Mouse (Mus musculus): ENCODE results near the gene Pde4dip. TPM values are rescaled to one million over a fixed set of nuclear protein-coding genes. Genes with fewer than 3 reads are reported as not detected.

Pde4dip gene
- polyA plus RNA-seq, 1 experiment from 2014 or later = 27.6 TPM

DNA sequence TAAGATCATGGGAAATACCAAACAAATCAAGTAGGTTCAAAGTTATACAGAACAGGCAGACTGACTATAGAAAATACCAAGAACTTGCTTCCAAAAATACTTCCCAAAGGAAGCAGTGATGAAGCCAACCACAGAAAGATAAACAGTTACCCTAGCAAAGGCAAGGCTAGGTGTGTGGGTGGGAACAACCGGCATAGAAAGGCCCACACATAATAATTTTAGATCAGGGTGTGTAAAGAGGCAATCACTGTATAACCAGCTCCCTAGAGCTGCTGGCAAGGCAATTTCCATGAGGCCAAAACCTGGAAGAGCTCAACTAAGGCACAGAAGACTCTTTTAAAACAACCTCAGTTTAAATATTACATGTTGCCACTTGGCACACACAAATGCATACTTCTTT lies 29.1 kb downstream of the Pde4dip start:
- Histone ChIP-seq H3K27ac (ENCODE audit: low read depth, low read length) (no peak overlapping the region), H3K36me3 (ENCODE audit: control insufficient read depth, insufficient read depth, low read length) (no peaks in the 10 kb centered on the region), H3K9ac (ENCODE audit: low read length) (no peak overlapping the region), H3K4me2 (no peak overlapping the region), H3K4me3 (ENCODE audit: low read depth, low read length) (no peak overlapping the region), H3K27me3 (ENCODE audit: control insufficient read depth, insufficient read depth, low read length) (no peaks in the 10 kb centered on the region; the same call in 1 of the 2 replicates), H3K9me3 (ENCODE audit: control insufficient read depth, low read length) (no peaks in the 10 kb centered on the region), H3K4me1 (ENCODE audit: control insufficient read depth, insufficient read depth, low read length) (no peaks in the 10 kb centered on the region)
- DNase-seq (ENCODE audit: low spot score, missing footprints) = no peak
- WGBS = 86% methylated on average over 1 of the region's 1 CpGs
- no peak for ATAC-seq (ENCODE audit: low FRiP score)

DNA sequence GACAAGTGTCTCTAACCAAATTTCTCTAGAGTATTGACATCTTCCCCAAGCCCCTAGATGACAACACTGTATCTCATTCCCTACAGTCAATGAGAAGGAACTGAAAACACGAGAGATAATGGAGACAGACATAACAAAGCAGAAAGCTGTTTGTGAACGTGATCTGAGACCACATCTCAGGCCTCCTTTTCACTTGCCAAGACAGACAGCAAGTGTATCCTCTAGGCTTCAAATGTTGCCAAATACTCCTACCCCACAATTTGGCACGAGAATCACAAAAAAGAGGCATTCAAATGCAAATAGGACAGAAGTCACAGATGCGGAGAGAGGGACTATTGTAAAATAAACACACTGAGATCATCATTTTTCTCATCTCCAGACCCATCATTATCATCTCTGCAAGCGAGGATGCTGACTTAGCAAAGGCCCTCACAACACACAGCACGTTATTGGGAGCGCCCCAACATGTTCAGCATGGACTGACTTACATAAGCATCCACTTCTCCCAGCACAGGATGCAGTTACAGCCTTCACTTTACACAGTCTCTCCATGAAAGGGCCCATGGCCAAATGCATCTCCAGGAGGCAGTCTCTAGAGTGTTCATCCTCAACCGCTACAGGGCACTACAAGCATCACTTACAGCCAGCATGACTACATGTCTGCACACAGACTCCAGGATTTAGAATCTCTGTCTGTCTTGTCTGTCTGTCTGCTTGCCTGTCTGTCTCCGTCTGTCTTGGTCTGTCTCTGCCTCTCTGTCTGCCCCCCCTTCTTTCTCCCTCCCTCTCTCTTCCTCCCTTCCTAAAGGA lies 33.7 kb downstream of the Pde4dip start:
- H3K4me1 ChIP-seq (ENCODE audit: control insufficient read depth, insufficient read depth, low read length) = no peaks in the 10 kb centered on the region
- H3K4me3 ChIP-seq (ENCODE audit: low read depth, low read length) = no peak overlapping the region
- H3K9me3 ChIP-seq (ENCODE audit: control insufficient read depth, low read length) = no peaks in the 10 kb centered on the region
- no peak overlapping the region for H3K9ac ChIP-seq (ENCODE audit: low read length)
- no peaks in the 10 kb centered on the region for H3K27me3 ChIP-seq (ENCODE audit: control insufficient read depth, insufficient read depth, low read length)
- H3K27ac ChIP-seq (ENCODE audit: low read depth, low read length) = no peak overlapping the region
- H3K36me3 ChIP-seq (ENCODE audit: control insufficient read depth, insufficient read depth, low read length) = no peaks in the 10 kb centered on the region
- no peak overlapping the region for H3K4me2 ChIP-seq
- 71% methylated on average over 9 of the region's 9 CpGs for WGBS
- DNase-seq (ENCODE audit: low spot score, missing footprints) (no peak), ATAC-seq (ENCODE audit: low FRiP score) (no peak)

DNA sequence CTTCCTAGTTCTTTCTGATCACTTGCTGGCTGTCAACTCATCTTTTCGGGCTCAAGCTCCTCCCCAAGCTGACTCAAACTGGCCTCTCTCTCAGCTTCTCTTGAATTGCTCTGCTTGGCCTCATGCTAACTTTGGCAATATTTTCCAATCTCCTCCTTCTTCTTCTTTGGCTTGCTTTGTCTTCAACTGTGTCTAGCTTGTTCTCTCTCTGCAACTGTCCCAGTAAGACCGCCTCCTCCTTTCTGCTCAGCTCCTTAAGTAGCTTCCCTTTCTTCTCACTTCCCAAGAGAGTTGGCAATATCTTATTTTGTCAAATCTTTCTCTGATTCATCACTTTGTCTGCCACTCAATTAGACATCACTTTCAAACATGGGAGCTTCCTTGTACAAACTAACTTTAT lies 36.7 kb downstream of the Pde4dip start:
- Histone ChIP-seq H3K9ac (ENCODE audit: low read length) (no peak overlapping the region), H3K27me3 (ENCODE audit: control insufficient read depth, insufficient read depth, low read length) (no peaks in the 10 kb centered on the region), H3K4me3 (ENCODE audit: low read depth, low read length) (no peak overlapping the region), H3K4me2 (no peak overlapping the region), H3K4me1 (ENCODE audit: control insufficient read depth, insufficient read depth, low read length) (no peaks in the 10 kb centered on the region), H3K36me3 (ENCODE audit: control insufficient read depth, insufficient read depth, low read length) (no peaks in the 10 kb centered on the region), H3K9me3 (ENCODE audit: control insufficient read depth, low read length) (no peaks in the 10 kb centered on the region), H3K27ac (ENCODE audit: low read depth, low read length) (no peak overlapping the region)
- ATAC-seq (ENCODE audit: low FRiP score) (no peak), DNase-seq (ENCODE audit: low spot score, missing footprints) (no peak)
- 94% methylated on average over 2 of the region's 2 CpGs for WGBS

GRCm38 (mm10) chr3:97847626-97848025 lies 40.9 kb downstream of the Pde4dip start:
- WGBS = 79% methylated on average over 3 of the region's 3 CpGs
- H3K4me2 ChIP-seq = no peak overlapping the region
- peak; percentile 30; the same call in 1 of the 2 replicates for ATAC-seq (ENCODE audit: low FRiP score)

GRCm38 (mm10) chr3:97846448-97846847 lies 42.1 kb downstream of the Pde4dip start:
- WGBS = 74% methylated on average over 4 of the region's 4 CpGs
- no peak for ATAC-seq (ENCODE audit: low FRiP score)
- no peaks in the 10 kb centered on the region for H3K36me3 ChIP-seq (ENCODE audit: control insufficient read depth, insufficient read depth, low read length)

More at GRCm38 (mm10) chr3:97847626-97848025, 40.9 kb downstream of the Pde4dip start:
- Histone ChIP-seq H3K4me3 (ENCODE audit: low read depth, low read length) (no peak overlapping the region), H3K9ac (ENCODE audit: low read length) (no peak overlapping the region), H3K36me3 (ENCODE audit: control insufficient read depth, insufficient read depth, low read length) (no peaks in the 10 kb centered on the region), H3K4me1 (ENCODE audit: control insufficient read depth, insufficient read depth, low read length) (no peaks in the 10 kb centered on the region), H3K9me3 (ENCODE audit: control insufficient read depth, low read length) (no peaks in the 10 kb centered on the region), H3K27ac (ENCODE audit: low read depth, low read length) (no peak overlapping the region), H3K27me3 (ENCODE audit: control insufficient read depth, insufficient read depth, low read length) (no peaks in the 10 kb centered on the region)
- DNase-seq (ENCODE audit: low spot score, missing footprints) = no peak

DNA sequence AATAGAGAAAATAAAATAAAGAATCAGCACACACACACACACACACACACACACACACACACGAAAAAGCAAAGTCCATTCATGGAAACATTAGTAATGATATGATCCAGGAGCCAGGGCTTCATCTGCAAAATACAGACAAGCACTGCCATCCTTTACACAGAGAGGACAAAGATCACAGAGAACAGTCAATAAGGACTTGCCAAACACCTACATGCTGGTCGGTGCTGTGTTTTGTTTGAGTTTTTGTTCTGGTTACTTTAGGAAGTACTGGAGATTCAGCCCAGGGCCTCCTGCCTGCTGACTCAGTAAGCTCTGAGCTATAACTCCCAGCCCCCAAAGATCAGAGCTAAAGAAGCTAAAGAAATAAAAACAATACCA lies 43.7 kb downstream of the Pde4dip start:
- Histone ChIP-seq H3K4me2 (no peak overlapping the region), H3K4me3 (ENCODE audit: low read depth, low read length) (no peak overlapping the region), H3K27ac (ENCODE audit: low read depth, low read length) (no peak overlapping the region), H3K36me3 (ENCODE audit: control insufficient read depth, insufficient read depth, low read length) (no peaks in the 10 kb centered on the region), H3K27me3 (ENCODE audit: control insufficient read depth, insufficient read depth, low read length) (no peaks in the 10 kb centered on the region), H3K4me1 (ENCODE audit: control insufficient read depth, insufficient read depth, low read length) (no peaks in the 10 kb centered on the region), H3K9me3 (ENCODE audit: control insufficient read depth, low read length) (no peaks in the 10 kb centered on the region), H3K9ac (ENCODE audit: low read length) (no peak overlapping the region)
- DNase-seq (ENCODE audit: low spot score, missing footprints) (no peak), ATAC-seq (ENCODE audit: low FRiP score) (no peak)
- 75% methylated on average over 2 of the region's 2 CpGs for WGBS

More at GRCm38 (mm10) chr3:97846448-97846847, 42.1 kb downstream of the Pde4dip start:
- DNase-seq (ENCODE audit: low spot score, missing footprints) = no peak
- Histone ChIP-seq H3K4me2 (no peak overlapping the region), H3K27me3 (ENCODE audit: control insufficient read depth, insufficient read depth, low read length) (no peaks in the 10 kb centered on the region), H3K27ac (ENCODE audit: low read depth, low read length) (no peak overlapping the region), H3K4me3 (ENCODE audit: low read depth, low read length) (no peak overlapping the region), H3K9ac (ENCODE audit: low read length) (no peak overlapping the region), H3K4me1 (ENCODE audit: control insufficient read depth, insufficient read depth, low read length) (no peaks in the 10 kb centered on the region), H3K9me3 (ENCODE audit: control insufficient read depth, low read length) (no peaks in the 10 kb centered on the region)

- no peak overlapping the region for H3K27ac ChIP-seq (ENCODE audit: low read depth, low read length)
- ATAC-seq (ENCODE audit: low FRiP score) = no peak
Observed at GRCm38 (mm10) chr3:97844163-97844820, 44.2 kb downstream of the Pde4dip start.

GRCm38 (mm10) chr3:97842641-97843040 lies 45.9 kb downstream of the Pde4dip start:
- 70% methylated on average over 2 of the region's 2 CpGs for WGBS
- no peaks in the 10 kb centered on the region for H3K4me1 ChIP-seq (ENCODE audit: control insufficient read depth, insufficient read depth, low read length)
- H3K36me3 ChIP-seq (ENCODE audit: control insufficient read depth, insufficient read depth, low read length) = no peaks in the 10 kb centered on the region
- no peak overlapping the region for H3K4me2 ChIP-seq
- DNase-seq (ENCODE audit: low spot score, missing footprints) = no peak
- H3K9me3 ChIP-seq (ENCODE audit: control insufficient read depth, low read length) = no peaks in the 10 kb centered on the region
- no peaks in the 10 kb centered on the region for H3K27me3 ChIP-seq (ENCODE audit: control insufficient read depth, insufficient read depth, low read length)
- no peak overlapping the region for H3K9ac ChIP-seq (ENCODE audit: low read length)
- no peak overlapping the region for H3K4me3 ChIP-seq (ENCODE audit: low read depth, low read length)
- no peak for ATAC-seq (ENCODE audit: low FRiP score)
- no peak overlapping the region for H3K27ac ChIP-seq (ENCODE audit: low read depth, low read length)

More at GRCm38 (mm10) chr3:97844163-97844820, 44.2 kb downstream of the Pde4dip start:
- Histone ChIP-seq H3K9ac (ENCODE audit: low read length) (no peak overlapping the region), H3K4me3 (ENCODE audit: low read depth, low read length) (no peak overlapping the region), H3K4me1 (ENCODE audit: control insufficient read depth, insufficient read depth, low read length) (no peaks in the 10 kb centered on the region), H3K27me3 (ENCODE audit: control insufficient read depth, insufficient read depth, low read length) (no peaks in the 10 kb centered on the region), H3K9me3 (ENCODE audit: control insufficient read depth, low read length) (no peaks in the 10 kb centered on the region), H3K36me3 (ENCODE audit: control insufficient read depth, insufficient read depth, low read length) (no peaks in the 10 kb centered on the region), H3K4me2 (no peak overlapping the region)
- no peak for DNase-seq (ENCODE audit: low spot score, missing footprints)
- 89% methylated on average over 7 of the region's 7 CpGs for WGBS

GRCm38 (mm10) chr3:97840439-97840838 lies 48.1 kb downstream of the Pde4dip start:
- Histone ChIP-seq H3K36me3 (ENCODE audit: control insufficient read depth, insufficient read depth, low read length) (no peaks in the 10 kb centered on the region), H3K4me3 (ENCODE audit: low read depth, low read length) (no peak overlapping the region), H3K9ac (ENCODE audit: low read length) (no peak overlapping the region), H3K9me3 (ENCODE audit: control insufficient read depth, low read length) (no peaks in the 10 kb centered on the region), H3K27ac (ENCODE audit: low read depth, low read length) (no peak overlapping the region), H3K4me2 (no peak overlapping the region), H3K4me1 (ENCODE audit: control insufficient read depth, insufficient read depth, low read length) (no peaks in the 10 kb centered on the region), H3K27me3 (ENCODE audit: control insufficient read depth, insufficient read depth, low read length) (no peaks in the 10 kb centered on the region)
- ATAC-seq (ENCODE audit: low FRiP score) = no peak
- no peak for DNase-seq (ENCODE audit: low spot score, missing footprints)
